Mouse (Mus musculus): Measurements from ENCODE around the gene Kcnd1. TPM values are rescaled to one million over a fixed set of nuclear protein-coding genes. Genes with fewer than 3 reads are reported as not detected.

Gene Kcnd1
- polyA plus RNA-seq (2014; fragmentation: Illumina TruSeq; extraction: RNeasy Lipid Tissue Mini Kit (QIAGEN cat#74804); ENCODE audit: low read depth, low replicate concordance) = 0.41 TPM

DNA sequence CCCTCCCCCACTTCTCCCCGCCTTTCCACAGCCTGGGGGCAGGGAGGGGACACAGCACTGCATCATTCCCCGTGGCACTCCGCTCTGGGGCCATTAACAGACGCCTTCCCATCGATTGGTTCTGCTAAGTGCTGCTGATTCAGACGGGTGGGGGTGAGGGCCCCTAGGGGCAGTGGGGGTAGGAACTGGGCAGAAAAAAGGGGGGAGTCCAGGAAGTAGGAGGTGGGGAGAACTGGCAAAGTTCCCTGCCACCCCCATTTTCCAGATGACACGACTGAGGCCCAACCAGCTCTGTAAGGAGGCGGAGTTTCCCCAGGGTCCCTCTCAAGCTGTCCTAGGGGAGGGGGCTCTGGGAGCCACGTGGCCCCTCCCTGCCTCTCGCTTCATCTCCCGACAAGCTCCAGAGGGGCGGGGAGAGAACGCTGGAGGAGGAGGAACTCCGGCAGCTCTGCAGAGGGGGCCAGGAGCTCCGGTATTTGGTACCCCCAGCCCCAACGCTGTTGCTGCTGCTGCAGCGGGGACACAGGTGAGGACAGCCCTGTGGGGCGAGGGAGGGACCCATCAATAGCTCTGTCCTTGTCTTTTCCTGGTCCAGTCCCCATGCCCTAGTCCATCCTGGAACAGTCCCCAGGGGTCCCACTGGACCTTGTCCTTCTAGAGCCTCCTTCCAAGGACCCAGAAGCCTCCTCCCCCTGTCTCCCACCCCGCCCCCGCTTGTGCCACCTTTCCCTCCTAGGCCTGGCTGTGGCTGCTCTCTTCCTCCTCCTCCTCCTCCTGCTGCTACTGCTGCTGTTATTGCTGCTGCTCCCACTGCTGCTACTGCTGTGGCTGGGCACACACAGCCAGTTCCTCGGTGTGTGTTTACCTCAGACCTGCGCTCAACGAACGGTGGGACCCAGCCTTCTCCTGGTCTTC, at the start of gene Kcnd1:
Gene Kcnd1, plus strand, starts transcription at position 425 of the 915 bp plus-strand sequence.

DNA sequence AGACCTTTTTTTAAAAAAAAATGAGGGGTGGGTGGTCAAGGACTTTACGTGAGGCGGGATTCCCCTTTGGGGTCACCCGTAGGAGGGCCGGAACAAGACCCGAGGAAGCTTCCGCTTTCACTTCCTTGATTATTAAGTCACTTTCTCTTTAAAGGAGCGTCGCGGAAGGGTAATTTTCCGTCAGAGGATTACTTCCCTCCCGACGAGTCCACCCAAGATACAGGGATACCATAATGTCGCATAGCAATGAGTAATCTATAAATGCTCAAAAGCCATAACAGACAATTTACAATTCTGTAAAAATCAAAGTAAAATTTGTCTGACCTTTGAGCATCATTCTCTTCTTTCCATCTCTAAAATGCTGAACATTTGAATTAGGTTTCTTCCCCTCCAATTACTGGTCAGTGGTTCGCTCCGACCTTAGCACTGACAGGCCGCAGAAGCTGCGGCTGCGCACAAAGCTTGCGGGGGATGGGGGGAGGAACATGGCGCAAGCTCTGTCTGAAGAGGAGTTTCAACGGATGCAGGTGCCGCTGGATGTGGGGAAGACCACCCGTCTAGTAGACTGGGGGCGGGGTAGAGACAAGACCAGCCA, 32.5 kb upstream of the Kcnd1 start, which contains the start of gene Gripap1:
Gene Gripap1, plus strand, starts transcription at position 224 of the 595 bp plus-strand sequence.

DNA sequence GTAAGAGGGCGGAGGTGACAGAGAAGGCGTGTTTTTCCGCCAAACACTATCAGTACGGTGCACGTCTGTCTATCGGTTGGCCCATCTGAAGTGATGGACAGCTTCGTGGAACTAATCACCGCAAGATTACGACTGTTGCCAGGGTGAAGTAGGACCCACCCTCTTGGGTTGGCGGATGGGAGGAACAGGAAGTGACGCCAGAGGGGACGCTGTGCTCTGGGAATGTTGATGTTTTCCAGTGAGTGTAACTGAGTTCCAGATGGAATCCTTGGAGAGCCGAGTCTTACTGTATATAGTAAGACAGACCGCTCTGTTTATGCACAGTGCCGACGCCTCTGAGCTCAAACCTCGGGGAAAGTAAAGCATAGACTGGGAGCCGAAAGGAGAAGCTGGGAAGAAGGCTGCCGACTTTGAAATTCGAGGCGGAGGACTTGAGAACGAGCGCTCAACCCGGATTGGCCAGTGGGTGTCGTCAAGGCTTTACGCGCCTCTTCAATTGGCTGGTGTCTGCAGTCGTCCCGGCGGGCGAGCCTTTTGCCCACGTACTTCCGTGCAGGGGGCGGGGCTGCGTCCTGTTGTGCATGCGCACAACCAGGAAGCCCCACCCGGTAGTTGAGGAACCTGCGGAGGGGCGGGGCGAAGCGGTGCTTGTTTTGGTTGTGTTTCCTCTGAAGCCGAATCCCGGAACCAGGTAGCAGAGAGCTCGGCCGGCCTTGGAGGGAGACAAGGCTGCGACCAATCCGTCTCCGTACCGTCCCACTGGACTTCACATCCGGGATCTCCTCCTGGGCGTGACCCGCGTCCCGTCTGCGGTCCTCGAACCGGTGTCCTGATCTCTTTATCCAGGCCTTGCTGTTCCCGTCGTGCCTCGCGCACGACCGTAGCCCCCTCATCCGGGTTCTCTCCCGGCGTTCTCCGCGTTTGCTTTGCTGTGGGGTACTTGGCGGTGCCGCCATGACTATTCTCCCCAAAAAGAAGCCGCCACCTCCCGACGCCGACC, 19.4 kb downstream of the Kcnd1 start, which contains the start of gene Otud5:
Gene Otud5, plus strand, starts transcription at position 202 of the 1,000 bp plus-strand sequence.

DNA sequence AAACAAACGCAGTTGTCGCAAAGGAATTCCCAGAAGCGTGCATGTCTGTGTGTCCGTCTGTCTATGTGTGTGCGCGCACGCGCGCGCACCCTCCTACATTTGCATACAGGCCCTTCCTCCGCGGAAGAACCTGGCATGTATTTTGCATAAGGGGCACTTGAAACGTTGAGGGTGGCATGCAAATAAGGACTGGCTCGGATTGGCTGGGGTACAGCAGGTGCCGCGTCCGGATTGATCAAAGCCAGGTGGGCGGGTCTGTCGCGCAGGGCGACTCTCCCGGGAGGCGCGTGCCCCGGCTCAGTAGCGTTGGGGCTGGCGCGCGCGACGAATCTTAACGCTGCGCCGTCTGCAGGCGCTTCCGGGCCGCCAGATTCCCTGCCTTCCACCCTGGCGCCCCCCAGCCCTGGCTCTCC, 55.9 kb downstream of the Kcnd1 start, which contains the start of gene Pim2:
Gene Pim2, plus strand, starts transcription at position 256 of the 413 bp plus-strand sequence.

DNA sequence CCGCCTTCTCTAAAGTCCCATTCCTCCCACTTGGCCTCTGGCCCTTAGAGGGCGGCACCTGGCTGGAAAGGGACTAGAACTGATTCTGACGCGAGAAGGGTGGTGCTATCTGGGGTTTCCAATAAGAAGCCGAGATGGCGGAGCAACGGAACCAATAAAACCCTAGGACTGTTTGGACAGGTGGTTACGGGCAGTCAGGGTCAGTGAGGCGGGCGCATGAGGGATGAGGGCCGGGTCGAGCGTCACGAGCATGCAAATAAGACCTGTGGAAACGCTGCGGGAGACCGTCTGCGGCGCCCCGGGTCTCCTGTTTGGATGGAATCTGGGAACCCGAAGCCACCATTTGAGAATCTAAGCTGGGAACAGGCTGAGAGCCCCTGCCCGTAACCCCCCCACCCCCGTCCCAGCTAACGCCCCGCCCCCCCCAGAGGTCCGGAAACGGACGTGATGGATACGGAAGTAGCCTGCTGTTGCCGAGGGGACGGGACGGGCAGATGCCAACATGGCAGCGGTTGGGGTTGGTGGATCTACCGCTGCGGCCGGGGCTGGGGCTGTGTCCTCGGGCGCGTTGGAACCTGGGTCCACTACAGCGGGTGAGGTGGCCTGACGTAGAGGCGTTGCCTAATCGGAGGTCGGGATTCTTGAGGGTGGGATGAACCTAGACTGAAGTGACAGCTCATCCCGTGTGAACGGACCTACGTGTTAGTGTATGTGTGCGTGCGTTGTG, 61.9 kb downstream of the Kcnd1 start, which contains the start of gene Slc35a2:
Gene Slc35a2, plus strand, starts transcription at position 188 of the 727 bp plus-strand sequence.

Other genes with a start within 250 kb of the Kcnd1 start
- not detected for gene Foxp3, start 248.6 kb upstream of the Kcnd1 start, polyA plus RNA-seq (2014; fragmentation: Illumina TruSeq; extraction: RNeasy Lipid Tissue Mini Kit (QIAGEN cat#74804); ENCODE audit: low read depth, low replicate concordance)
- gene Ppp1r3f, start 248.0 kb upstream of the Kcnd1 start, polyA plus RNA-seq (2014; fragmentation: Illumina TruSeq; extraction: RNeasy Lipid Tissue Mini Kit (QIAGEN cat#74804); ENCODE audit: low read depth, low replicate concordance) = 1.6 TPM
- 0.13 TPM for gene Ccdc22, start 216.8 kb upstream of the Kcnd1 start, polyA plus RNA-seq (2014; fragmentation: Illumina TruSeq; extraction: RNeasy Lipid Tissue Mini Kit (QIAGEN cat#74804); ENCODE audit: low read depth, low replicate concordance)
- not detected for gene Cacna1f, start 215.2 kb upstream of the Kcnd1 start, polyA plus RNA-seq (2014; fragmentation: Illumina TruSeq; extraction: RNeasy Lipid Tissue Mini Kit (QIAGEN cat#74804); ENCODE audit: low read depth, low replicate concordance)
- gene Syp, start 183.8 kb upstream of the Kcnd1 start, polyA plus RNA-seq (2014; fragmentation: Illumina TruSeq; extraction: RNeasy Lipid Tissue Mini Kit (QIAGEN cat#74804); ENCODE audit: low read depth, low replicate concordance) = 0.15 TPM
- 0.69 TPM for gene Prickle3, start 165.0 kb upstream of the Kcnd1 start, polyA plus RNA-seq (2014; fragmentation: Illumina TruSeq; extraction: RNeasy Lipid Tissue Mini Kit (QIAGEN cat#74804); ENCODE audit: low read depth, low replicate concordance)
- 3.8 TPM for gene Plp2, start 150.9 kb upstream of the Kcnd1 start, polyA plus RNA-seq (2014; fragmentation: Illumina TruSeq; extraction: RNeasy Lipid Tissue Mini Kit (QIAGEN cat#74804); ENCODE audit: low read depth, low replicate concordance)
- not detected for gene Magix, start 141.0 kb upstream of the Kcnd1 start, polyA plus RNA-seq (2014; fragmentation: Illumina TruSeq; extraction: RNeasy Lipid Tissue Mini Kit (QIAGEN cat#74804); ENCODE audit: low read depth, low replicate concordance)
- 14.2 TPM for gene Gpkow, start 125.2 kb upstream of the Kcnd1 start, polyA plus RNA-seq (2014; fragmentation: Illumina TruSeq; extraction: RNeasy Lipid Tissue Mini Kit (QIAGEN cat#74804); ENCODE audit: low read depth, low replicate concordance)
- 1.1 TPM for gene Wdr45, start 108.0 kb upstream of the Kcnd1 start, polyA plus RNA-seq (2014; fragmentation: Illumina TruSeq; extraction: RNeasy Lipid Tissue Mini Kit (QIAGEN cat#74804); ENCODE audit: low read depth, low replicate concordance)
- gene Gm45208, start 100.0 kb upstream of the Kcnd1 start, polyA plus RNA-seq (2014; fragmentation: Illumina TruSeq; extraction: RNeasy Lipid Tissue Mini Kit (QIAGEN cat#74804); ENCODE audit: low read depth, low replicate concordance) = not detected
- gene Praf2, start 93.8 kb upstream of the Kcnd1 start, polyA plus RNA-seq (2014; fragmentation: Illumina TruSeq; extraction: RNeasy Lipid Tissue Mini Kit (QIAGEN cat#74804); ENCODE audit: low read depth, low replicate concordance) = 0.57 TPM
- 0.25 TPM for gene Ccdc120, start 71.4 kb upstream of the Kcnd1 start, polyA plus RNA-seq (2014; fragmentation: Illumina TruSeq; extraction: RNeasy Lipid Tissue Mini Kit (QIAGEN cat#74804); ENCODE audit: low read depth, low replicate concordance)
- 8.1 TPM for gene Tfe3, start 59.7 kb upstream of the Kcnd1 start, polyA plus RNA-seq (2014; fragmentation: Illumina TruSeq; extraction: RNeasy Lipid Tissue Mini Kit (QIAGEN cat#74804); ENCODE audit: low read depth, low replicate concordance)
- gene Gripap1, start 32.5 kb upstream of the Kcnd1 start, polyA plus RNA-seq (2014; fragmentation: Illumina TruSeq; extraction: RNeasy Lipid Tissue Mini Kit (QIAGEN cat#74804); ENCODE audit: low read depth, low replicate concordance) = 10.5 TPM
- 12.9 TPM for gene Otud5, start 19.1 kb downstream of the Kcnd1 start, polyA plus RNA-seq (2014; fragmentation: Illumina TruSeq; extraction: RNeasy Lipid Tissue Mini Kit (QIAGEN cat#74804); ENCODE audit: low read depth, low replicate concordance)
- 3.4 TPM for gene Pim2, start 56.0 kb downstream of the Kcnd1 start, polyA plus RNA-seq (2014; fragmentation: Illumina TruSeq; extraction: RNeasy Lipid Tissue Mini Kit (QIAGEN cat#74804); ENCODE audit: low read depth, low replicate concordance)
- 1.7 TPM for gene Slc35a2, start 61.7 kb downstream of the Kcnd1 start, polyA plus RNA-seq (2014; fragmentation: Illumina TruSeq; extraction: RNeasy Lipid Tissue Mini Kit (QIAGEN cat#74804); ENCODE audit: low read depth, low replicate concordance)
- 2.6 TPM for gene Pqbp1, start 77.0 kb downstream of the Kcnd1 start, polyA plus RNA-seq (2014; fragmentation: Illumina TruSeq; extraction: RNeasy Lipid Tissue Mini Kit (QIAGEN cat#74804); ENCODE audit: low read depth, low replicate concordance)
- gene Timm17b, start 77.1 kb downstream of the Kcnd1 start, polyA plus RNA-seq (2014; fragmentation: Illumina TruSeq; extraction: RNeasy Lipid Tissue Mini Kit (QIAGEN cat#74804); ENCODE audit: low read depth, low replicate concordance) = 1.5 TPM
- gene Gm10491, start 85.5 kb downstream of the Kcnd1 start, polyA plus RNA-seq (2014; fragmentation: Illumina TruSeq; extraction: RNeasy Lipid Tissue Mini Kit (QIAGEN cat#74804); ENCODE audit: low read depth, low replicate concordance) = not detected
- gene Gm10490, start 87.3 kb downstream of the Kcnd1 start, polyA plus RNA-seq (2014; fragmentation: Illumina TruSeq; extraction: RNeasy Lipid Tissue Mini Kit (QIAGEN cat#74804); ENCODE audit: low read depth, low replicate concordance) = not detected
- not detected for gene Pcsk1n, start 97.5 kb downstream of the Kcnd1 start, polyA plus RNA-seq (2014; fragmentation: Illumina TruSeq; extraction: RNeasy Lipid Tissue Mini Kit (QIAGEN cat#74804); ENCODE audit: low read depth, low replicate concordance)
- 0.20 TPM for gene Eras, start 106.3 kb downstream of the Kcnd1 start, polyA plus RNA-seq (2014; fragmentation: Illumina TruSeq; extraction: RNeasy Lipid Tissue Mini Kit (QIAGEN cat#74804); ENCODE audit: low read depth, low replicate concordance)
- gene Hdac6, start 125.6 kb downstream of the Kcnd1 start, polyA plus RNA-seq (2014; fragmentation: Illumina TruSeq; extraction: RNeasy Lipid Tissue Mini Kit (QIAGEN cat#74804); ENCODE audit: low read depth, low replicate concordance) = 9.8 TPM
- gene Gata1, start 155.8 kb downstream of the Kcnd1 start, polyA plus RNA-seq (2014; fragmentation: Illumina TruSeq; extraction: RNeasy Lipid Tissue Mini Kit (QIAGEN cat#74804); ENCODE audit: low read depth, low replicate concordance) = 3.4 TPM
- gene Glod5, start 196.2 kb downstream of the Kcnd1 start, polyA plus RNA-seq (2014; fragmentation: Illumina TruSeq; extraction: RNeasy Lipid Tissue Mini Kit (QIAGEN cat#74804); ENCODE audit: low read depth, low replicate concordance) = 0.62 TPM

Measured in testis, adult 10 weeks (tissue).